Mouse (Mus musculus) hindbrain, postnatal 0 days (tissue): ENCODE data around the gene Dmrtc1a. TPM values are rescaled to one million over a fixed set of nuclear protein-coding genes. Genes with fewer than 3 reads are reported as not detected.
"Not testable (repeated sequence)": the region's sequence is repeated elsewhere in the genome, so short reads cannot be mapped to it uniquely, and the experiment has no call there.

ENCODE experiments used
- ATAC-seq: fragments of 200-750 bp; cut with Nextera tagmentation; 2 replicates; pipeline ENCODE4 v1.8.0; 2017; ENCODE audit warnings: mild to moderate bottlenecking, moderate TSS enrichment, moderate library complexity
- DNase-seq: peaks from one replicate; pipeline ENCODE4 v3.0.0-alpha.2; 2015; ENCODE audit warnings: low spot score
- H3K27ac ChIP-seq: fragments of 300-500 bp; sonication (generic); 2 replicates; pipeline ENCODE4 v1.5.1; 2014; ENCODE audit warnings: mild to moderate bottlenecking
- H3K27me3 ChIP-seq: fragments of 300-500 bp; sonication (generic); 2 replicates; pipeline ENCODE4 v1.6.1; 2014; ENCODE audit warnings: low read length, mixed read lengths; ENCODE audit not compliant: insufficient read depth
- H3K36me3 ChIP-seq: fragments of 300-500 bp; sonication (generic); 2 replicates; pipeline ENCODE4 v1.6.1; 2014; ENCODE audit warnings: low read length, mixed read lengths; ENCODE audit not compliant: insufficient read depth
- H3K4me1 ChIP-seq: fragments of 300-500 bp; sonication (generic); 2 replicates; pipeline ENCODE4 v1.6.1; 2014; ENCODE audit warnings: antibody characterized with exemption, low read length, mixed read lengths; ENCODE audit not compliant: insufficient read depth
- H3K4me2 ChIP-seq: fragments of 300-500 bp; sonication (generic); 2 replicates; pipeline ENCODE4 v1.6.1; 2014; ENCODE audit warnings: low read depth, mild to moderate bottlenecking, low read length, moderate library complexity, mixed read lengths
- H3K4me3 ChIP-seq: fragments of 300-500 bp; sonication (generic); 2 replicates; pipeline ENCODE4 v1.5.1; 2014; ENCODE audit warnings: low read length
- H3K9ac ChIP-seq: fragments of 300-500 bp; sonication (generic); replicated peaks from 2 replicates; pipeline ENCODE4 v1.6.1; 2014; ENCODE audit warnings: mild to moderate bottlenecking, low read length, moderate library complexity, mixed read lengths
- H3K9me3 ChIP-seq: fragments of 300-500 bp; sonication (generic); 2 replicates; pipeline ENCODE4 v1.6.1; 2016; ENCODE audit warnings: low read length, mixed read lengths
- CTCF ChIP-seq: IDR thresholded peaks from 2 replicates; pipeline ENCODE4 v1.5.1; 2016; ENCODE audit warnings: antibody characterized with exemption, control low read depth, low read depth
- whole genome bisulfite sequencing: fragments of 180-500 bp; shearing (Covaris S2); extraction: QIAGEN DNeasy Blood & Tissue Kit; methylation state at CpG from one replicate; pipeline ENCODE4 v1.1.7; 2014; 5-methylcytosine and 5-hydroxymethylcytosine counted together
- polyA plus RNA-seq: library from polyadenylated mRNA; unstranded; fragments of >200 nt; fragmentation: Nextera tagmentation; extraction: Ambion mirVana; gene quantifications from 2 replicates; pipeline ENCODE4 v1.2.1, GENCODE M21; 2015
- total RNA-seq: library from RNA; depleted of rRNA; stranded (reverse); fragments of >200 nt; gene quantifications from 2 replicates; pipeline ENCODE4 v1.2.3, GENCODE M21; 2014; rRNA removed

Gene Dmrtc1a
- 0.16 and 0.36 TPM in 2 replicates for total RNA-seq
- 3.7 and 4.0 TPM in 2 replicates for polyA plus RNA-seq

GRCm38 (mm10) chrX:102908587-102908986 is at the start of gene Dmrtc1a, which contains the start of gene 1700011M02Rik:
Gene Dmrtc1a (minus strand): TSS chrX:102908687.
Gene 1700011M02Rik (plus strand): TSS chrX:102908905.
- not testable (repeated sequence) for ATAC-seq, H3K36me3 ChIP-seq, H3K9me3 ChIP-seq, H3K4me3 ChIP-seq, H3K27me3 ChIP-seq, H3K4me2 ChIP-seq, H3K27ac ChIP-seq, H3K9ac ChIP-seq, H3K4me1 ChIP-seq, DNase-seq
- WGBS = 89% methylated on average over 6 of the region's 9 CpGs

- not testable (repeated sequence) for H3K27ac ChIP-seq, H3K36me3 ChIP-seq, H3K9me3 ChIP-seq, ATAC-seq, DNase-seq, H3K4me1 ChIP-seq, H3K27me3 ChIP-seq, H3K4me3 ChIP-seq, H3K4me2 ChIP-seq, H3K9ac ChIP-seq
- 92% methylated on average over 11 of the region's 11 CpGs for WGBS
Observed at GRCm38 (mm10) chrX:102950136-102950535, 41.6 kb upstream of the Dmrtc1a start.

GRCm38 (mm10) chrX:102936743-102937142 is 28.3 kb upstream of the Dmrtc1a start:
- Histone ChIP-seq H3K4me1 (no peaks in the 10 kb centered on the region), H3K27me3 (no peaks in the 10 kb centered on the region; the same call in 1 of the 2 replicates), H3K36me3 (no peaks in the 10 kb centered on the region), H3K4me3 (no peak overlapping the region), H3K9ac (no peak overlapping the region), H3K4me2 (no peak overlapping the region), H3K27ac (no peak overlapping the region), H3K9me3 (no peaks in the 10 kb centered on the region)
- no peak for ATAC-seq
- 84% methylated on average over 5 of the region's 5 CpGs for WGBS
- DNase-seq = no peak
- TF ChIP-seq CTCF = no peak

GRCm38 (mm10) chrX:102934395-102934764 is 25.9 kb upstream of the Dmrtc1a start:
- no peak; the same call in 1 of the 2 replicates for ATAC-seq
- WGBS = 61% methylated on average over 8 of the region's 8 CpGs
- no peak for DNase-seq

GRCm38 (mm10) chrX:102933571-102934394 is 25.3 kb upstream of the Dmrtc1a start:
- H3K27ac ChIP-seq = 0 out of 2 replicates have a peak overlapping the region, but pooled peaks have one; percentile 38
- TF ChIP-seq CTCF = no peak

More at GRCm38 (mm10) chrX:102934395-102934764, 25.9 kb upstream of the Dmrtc1a start:
- Histone ChIP-seq H3K27me3 (no peaks in the 10 kb centered on the region; the same call in 1 of the 2 replicates), H3K4me1 (no peaks in the 10 kb centered on the region), H3K27ac (no peak overlapping the region), H3K9ac (no peak overlapping the region; the same call in 1 of the 2 replicates), H3K4me3 (peak overlapping the region; percentile 45), H3K9me3 (no peaks in the 10 kb centered on the region), H3K36me3 (no peaks in the 10 kb centered on the region), H3K4me2 (peak overlapping the region; percentile 65)
- no peak for TF ChIP-seq CTCF

GRCm38 (mm10) chrX:102932992-102933570 is 24.6 kb upstream of the Dmrtc1a start:
- H3K9ac ChIP-seq = peak overlapping the region; percentile 63
- H3K27ac ChIP-seq = no peak overlapping the region
- H3K36me3 ChIP-seq = no peaks in the 10 kb centered on the region
- no peak for TF ChIP-seq CTCF
- H3K27me3 ChIP-seq = no peaks in the 10 kb centered on the region; the same call in 1 of the 2 replicates
- no peaks in the 10 kb centered on the region for H3K4me1 ChIP-seq
- WGBS = 50% methylated on average over 12 of the region's 12 CpGs
- no peak for ATAC-seq
- peak overlapping the region; percentile 45 for H3K4me3 ChIP-seq
- peak; percentile 1 for DNase-seq
- H3K4me2 ChIP-seq = peak overlapping the region; percentile 65
- H3K9me3 ChIP-seq = no peaks in the 10 kb centered on the region

More at GRCm38 (mm10) chrX:102933571-102934394, 25.3 kb upstream of the Dmrtc1a start:
- Histone ChIP-seq H3K36me3 (no peaks in the 10 kb centered on the region), H3K27me3 (no peaks in the 10 kb centered on the region; the same call in 1 of the 2 replicates), H3K9me3 (no peaks in the 10 kb centered on the region), H3K4me2 (peak overlapping the region; percentile 65), H3K4me1 (no peaks in the 10 kb centered on the region), H3K9ac (peak overlapping the region; percentile 63), H3K4me3 (peak overlapping the region; percentile 45)
- DNase-seq (peak; percentile 70), ATAC-seq (peak; percentile 91)
- 30% methylated on average over 53 of the region's 68 CpGs for WGBS

GRCm38 (mm10) chrX:102928072-102928471 is 19.6 kb upstream of the Dmrtc1a start, which contains the start of gene 1700018G05Rik:
Gene 1700018G05Rik (plus strand): TSS chrX:102928372.
- H3K36me3 ChIP-seq, DNase-seq, H3K27me3 ChIP-seq, H3K9ac ChIP-seq, H3K9me3 ChIP-seq, H3K27ac ChIP-seq, H3K4me1 ChIP-seq, ATAC-seq, H3K4me3 ChIP-seq, H3K4me2 ChIP-seq: not testable (repeated sequence)
- WGBS = 95% methylated on average over 6 of the region's 6 CpGs
